Mouse (Mus musculus): Measurements from ENCODE around the gene Skor1. TPM values are rescaled to one million over a fixed set of nuclear protein-coding genes. Genes with fewer than 3 reads are reported as not detected.

Skor1 gene
- polyA plus RNA-seq, 1 experiment: not detected

GRCm38 (mm10) chr9:63099344-63099743 is 49.4 kb downstream of the Skor1 start:
- Histone ChIP-seq H3K27ac (ENCODE audit: insufficient read depth, low read depth, low read length) (no peak overlapping the region), H3K4me1 (ENCODE audit: control insufficient read depth, insufficient read depth, low read length) (peaks cover 3% of the 10 kb centered on the region; the same call in 1 of the 2 replicates), H3K4me3 (ENCODE audit: insufficient read depth, low read length) (no peak overlapping the region)
- TF ChIP-seq CTCF (IDR thresholded peaks at IDR 0.05; ENCODE audit: low read depth, low read length): no peak
- no peak for TF ChIP-seq POLR2A (IDR thresholded peaks at IDR 0.05; ENCODE audit: borderline replicate concordance, low read depth, low read length)

GRCm38 (mm10) chr9:63098887-63099286 is 49.9 kb downstream of the Skor1 start:
- Histone ChIP-seq H3K27ac (ENCODE audit: insufficient read depth, low read depth, low read length) (no peak overlapping the region), H3K4me1 (ENCODE audit: control insufficient read depth, insufficient read depth, low read length) (peaks cover 5% of the 10 kb centered on the region; the same call in 1 of the 2 replicates), H3K4me3 (ENCODE audit: insufficient read depth, low read length) (no peak overlapping the region)
- TF ChIP-seq CTCF (IDR thresholded peaks at IDR 0.05; ENCODE audit: low read depth, low read length): no peak
- TF ChIP-seq POLR2A (IDR thresholded peaks at IDR 0.05; ENCODE audit: borderline replicate concordance, low read depth, low read length): no peak

- Histone ChIP-seq H3K27ac (ENCODE audit: insufficient read depth, low read depth, low read length) (no peak overlapping the region), H3K4me1 (ENCODE audit: control insufficient read depth, insufficient read depth, low read length) (peaks cover 13% of the 10 kb centered on the region), H3K4me3 (ENCODE audit: insufficient read depth, low read length) (no peak overlapping the region)
- TF ChIP-seq CTCF (IDR thresholded peaks at IDR 0.05; ENCODE audit: low read depth, low read length): no peak
- no peak for TF ChIP-seq POLR2A (IDR thresholded peaks at IDR 0.05; ENCODE audit: borderline replicate concordance, low read depth, low read length)
Observed at GRCm38 (mm10) chr9:63097204-63097603, 51.6 kb downstream of the Skor1 start.

GRCm38 (mm10) chr9:63094030-63094429 is 54.7 kb downstream of the Skor1 start:
- H3K4me1 ChIP-seq (ENCODE audit: control insufficient read depth, insufficient read depth, low read length): peaks cover 19% of the 10 kb centered on the region
- TF ChIP-seq CTCF (IDR thresholded peaks at IDR 0.05; ENCODE audit: low read depth, low read length) (no peak), POLR2A (IDR thresholded peaks at IDR 0.05; ENCODE audit: borderline replicate concordance, low read depth, low read length) (no peak)
- no peak overlapping the region for H3K27ac ChIP-seq (ENCODE audit: insufficient read depth, low read depth, low read length)
- no peak overlapping the region for H3K4me3 ChIP-seq (ENCODE audit: insufficient read depth, low read length)

GRCm38 (mm10) chr9:63092567-63092966 is 56.2 kb downstream of the Skor1 start:
- peak overlapping the region; percentile 62; the same call in 1 of the 2 replicates for H3K4me3 ChIP-seq (ENCODE audit: insufficient read depth, low read length)
- peaks cover 19% of the 10 kb centered on the region for H3K4me1 ChIP-seq (ENCODE audit: control insufficient read depth, insufficient read depth, low read length)

GRCm38 (mm10) chr9:63091971-63092528 is 56.7 kb downstream of the Skor1 start:
- Histone ChIP-seq H3K27ac (ENCODE audit: insufficient read depth, low read depth, low read length) (peak overlapping the region; percentile 51), H3K4me3 (ENCODE audit: insufficient read depth, low read length) (peak overlapping the region; percentile 62), H3K4me1 (ENCODE audit: control insufficient read depth, insufficient read depth, low read length) (peaks cover 19% of the 10 kb centered on the region)
- no peak for TF ChIP-seq POLR2A (IDR thresholded peaks at IDR 0.05; ENCODE audit: borderline replicate concordance, low read depth, low read length)
- no peak for TF ChIP-seq CTCF (IDR thresholded peaks at IDR 0.05; ENCODE audit: low read depth, low read length)

More at GRCm38 (mm10) chr9:63092567-63092966, 56.2 kb downstream of the Skor1 start:
- TF ChIP-seq CTCF (IDR thresholded peaks at IDR 0.05; ENCODE audit: low read depth, low read length) (no peak), POLR2A (IDR thresholded peaks at IDR 0.05; ENCODE audit: borderline replicate concordance, low read depth, low read length) (no peak)
- no peak overlapping the region for H3K27ac ChIP-seq (ENCODE audit: insufficient read depth, low read depth, low read length)

GRCm38 (mm10) chr9:63091101-63091921 is 57.5 kb downstream of the Skor1 start:
- peaks cover 19% of the 10 kb centered on the region for H3K4me1 ChIP-seq (ENCODE audit: control insufficient read depth, insufficient read depth, low read length)
- H3K27ac ChIP-seq (ENCODE audit: insufficient read depth, low read depth, low read length): 0 out of 2 replicates have a peak overlapping the region, but pooled peaks have one; percentile 51
- no peak overlapping the region for H3K4me3 ChIP-seq (ENCODE audit: insufficient read depth, low read length)
- TF ChIP-seq POLR2A (IDR thresholded peaks at IDR 0.05; ENCODE audit: borderline replicate concordance, low read depth, low read length) (no peak), CTCF (IDR thresholded peaks at IDR 0.05; ENCODE audit: low read depth, low read length) (no peak)

GRCm38 (mm10) chr9:63089141-63089540 is 59.6 kb downstream of the Skor1 start:
- TF ChIP-seq POLR2A (IDR thresholded peaks at IDR 0.05; ENCODE audit: borderline replicate concordance, low read depth, low read length) (no peak), CTCF (IDR thresholded peaks at IDR 0.05; ENCODE audit: low read depth, low read length) (no peak)
- Histone ChIP-seq H3K4me3 (ENCODE audit: insufficient read depth, low read length) (no peak overlapping the region), H3K27ac (ENCODE audit: insufficient read depth, low read depth, low read length) (no peak overlapping the region), H3K4me1 (ENCODE audit: control insufficient read depth, insufficient read depth, low read length) (peaks cover 15% of the 10 kb centered on the region)

Other genes starting within 250 kb of the Skor1 start
- gene Pias1, start 161.0 kb downstream of the Skor1 start, polyA plus RNA-seq (2012; ENCODE audit: insufficient read depth, insufficient read length, missing spikeins): 61.8 and 75.3 TPM in 2 replicates
- gene Map2k5, start 228.9 kb upstream of the Skor1 start, polyA plus RNA-seq (2012; ENCODE audit: insufficient read depth, insufficient read length, missing spikeins): 21.0 and 25.3 TPM in 2 replicates

Data from bone marrow macrophage, adult 2 months (primary cell).